Mouse (Mus musculus) CD4-positive naive resting alpha-beta T cell, adult 76 days (primary cell): ENCODE results near the gene Dennd5a. TPM values are rescaled to one million over a fixed set of nuclear protein-coding genes. Genes with fewer than 3 reads are reported as not detected.

Experiments
- total RNA-seq: library from RNA; stranded (reverse); gene quantifications from one replicate; pipeline ENCODE4 v1.2.4, GENCODE M21; 2023

Dennd5a gene
- 38.8 TPM for total RNA-seq

GRCm38 (mm10) chr7:109959716-109960612, at the start of gene Dennd5a:
TSS of gene Dennd5a (minus strand) at chr7:109960470.

DNA sequence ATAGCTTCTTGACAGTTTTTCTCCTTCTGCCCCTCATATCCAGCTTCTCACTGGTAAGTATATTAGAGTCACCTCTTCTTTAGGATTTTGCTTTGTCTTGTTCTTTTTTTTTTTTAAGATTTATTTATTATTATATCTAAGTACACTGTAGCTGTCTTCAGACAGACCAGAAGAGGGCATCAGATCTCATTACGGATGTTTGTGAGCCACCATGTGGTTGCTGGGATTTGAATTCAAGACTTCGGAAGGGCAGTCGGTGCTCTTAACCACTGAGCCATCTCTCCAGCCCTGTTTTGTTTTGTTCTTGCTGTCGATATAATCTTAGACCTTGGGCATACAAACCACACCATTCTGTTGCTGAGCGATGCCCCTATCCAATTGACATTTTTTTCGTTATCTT, 26.5 kb upstream of the Dennd5a start, which contains the start of gene Tmem41b:
Gene Tmem41b, minus strand, starts transcription at position 155 of the 400 bp plus-strand sequence.

GRCm38 (mm10) chr7:109865370-109866229, 94.7 kb downstream of the Dennd5a start, which contains the start of gene Scube2:
TSS of gene Scube2 (minus strand) at chr7:109865679.

Other genes starting within 250 kb of the Dennd5a start
- not detected for gene BC051019, start 236.6 kb downstream of the Dennd5a start, total RNA-seq
- gene Ascl3, start 228.7 kb downstream of the Dennd5a start, total RNA-seq = 2.9 TPM
- 39.3 TPM for gene Tmem9b, start 207.6 kb downstream of the Dennd5a start, total RNA-seq
- gene Nrip3, start 178.4 kb downstream of the Dennd5a start, total RNA-seq = 0.32 TPM
- not detected for gene Scube2, start 94.8 kb downstream of the Dennd5a start, total RNA-seq
- gene Tmem41b, start 26.5 kb upstream of the Dennd5a start, total RNA-seq = 50.1 TPM
- gene Ipo7, start 57.8 kb upstream of the Dennd5a start, total RNA-seq = 70.9 TPM
- 24.1 TPM for gene Zfp143, start 100.7 kb upstream of the Dennd5a start, total RNA-seq
- 2.4 TPM for gene Wee1, start 161.6 kb upstream of the Dennd5a start, total RNA-seq